Mouse (Mus musculus): ENCODE data around the gene 4930432M17Rik.

DNA sequence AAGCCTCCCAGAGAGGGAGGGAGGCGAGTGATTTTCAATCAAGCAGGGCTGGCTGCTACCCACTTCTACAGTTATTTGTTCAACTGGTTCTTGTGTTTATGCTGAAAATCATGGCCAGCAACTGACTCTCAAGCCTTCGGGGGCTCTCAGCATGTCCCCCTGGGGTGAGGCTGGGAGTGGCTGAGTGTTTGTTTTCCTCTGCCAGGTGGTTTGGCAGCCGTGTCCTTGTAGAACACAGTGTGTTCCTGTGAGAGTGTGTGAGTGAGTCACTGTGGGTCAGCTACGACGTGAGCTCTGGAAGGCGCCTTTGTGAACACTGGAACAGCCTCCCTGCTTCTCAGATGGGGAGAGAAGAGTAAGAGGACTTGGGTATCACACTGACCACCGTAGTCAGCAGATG lies 35.1 kb upstream of the 4930432M17Rik start:
- TF ChIP-seq SRF (IDR thresholded peaks at IDR 0.05; ENCODE audit: control insufficient read depth, insufficient read length, low read depth) (no peak), TCF3 (IDR thresholded peaks at IDR 0.05; ENCODE audit: insufficient read length, low read depth) (no peak), POLR2A (IDR thresholded peaks at IDR 0.05; ENCODE audit: insufficient read length, low read depth) (no peak), POLR2AphosphoS2 (IDR thresholded peaks at IDR 0.05; ENCODE audit: insufficient read length, low read depth) (no peak)
